Mouse (Mus musculus): ENCODE results near the gene Crym. TPM values are rescaled to one million over a fixed set of nuclear protein-coding genes. Genes with fewer than 3 reads are reported as not detected.

Crym gene
- polyA plus RNA-seq (2016; fragmentation: Nextera tagmentation; extraction: Ambion mirVana), result 17.1 and 25.4 TPM in 2 replicates

- Histone ChIP-seq H3K4me1 (peaks cover 14% of the 10 kb centered on the region), H3K9me3 (no peaks in the 10 kb centered on the region), H3K4me3 (replicated peaks) (peak within 1 kb of the TSS; percentile 25), H3K36me3 (replicated peaks) (no peaks in the 10 kb centered on the region), H3K4me2 (peak within 1 kb of the TSS; percentile 48), H3K27me3 (peaks cover 43% of the 10 kb centered on the region), H3K27ac (no peak within 1 kb of the TSS), H3K9ac (no peak within 1 kb of the TSS; the same call in 1 of the 2 replicates)
- no peak for ATAC-seq (ENCODE audit: low FRiP score)
- WGBS, result 2% methylated on average over 26 of the region's 26 CpGs
Observed at GRCm38 (mm10) chr7:120201771-120202170, at the start of gene Crym. Gene Crym (minus strand): TSS chr7:120202111.

DNA sequence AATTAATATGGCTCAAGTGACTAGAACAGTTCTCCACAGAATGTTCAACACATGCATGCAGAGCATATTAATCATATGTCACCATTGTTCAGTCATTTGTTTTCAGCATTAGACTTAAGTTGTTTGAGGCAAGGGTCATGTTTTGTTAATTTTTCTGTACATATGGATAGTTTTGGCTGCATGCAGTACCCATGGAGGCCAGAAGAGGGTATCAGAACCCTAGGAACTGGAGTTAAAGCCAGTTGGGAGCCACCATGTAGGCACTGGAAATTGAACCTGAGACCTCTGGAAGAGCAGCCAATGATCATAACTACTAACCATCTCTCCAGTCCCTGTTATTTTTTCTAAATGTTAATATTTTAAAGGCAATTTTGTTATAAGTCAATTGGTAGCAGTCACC, 39.2 kb upstream of the Crym start:
- Histone ChIP-seq H3K36me3 (replicated peaks) (no peaks in the 10 kb centered on the region), H3K9ac (no peak overlapping the region), H3K4me1 (no peaks in the 10 kb centered on the region), H3K9me3 (no peaks in the 10 kb centered on the region), H3K27ac (no peak overlapping the region), H3K27me3 (no peaks in the 10 kb centered on the region), H3K4me3 (replicated peaks) (no peak overlapping the region), H3K4me2 (no peak overlapping the region)
- no peak for ATAC-seq (ENCODE audit: low FRiP score)

- Histone ChIP-seq H3K36me3 (replicated peaks) (no peaks in the 10 kb centered on the region), H3K4me3 (replicated peaks) (no peak overlapping the region), H3K27me3 (no peaks in the 10 kb centered on the region), H3K4me1 (no peaks in the 10 kb centered on the region), H3K9me3 (no peaks in the 10 kb centered on the region), H3K27ac (no peak overlapping the region), H3K4me2 (no peak overlapping the region), H3K9ac (no peak overlapping the region)
- no peak for ATAC-seq (ENCODE audit: low FRiP score)
Observed at GRCm38 (mm10) chr7:120228541-120228940, 26.6 kb upstream of the Crym start.

DNA sequence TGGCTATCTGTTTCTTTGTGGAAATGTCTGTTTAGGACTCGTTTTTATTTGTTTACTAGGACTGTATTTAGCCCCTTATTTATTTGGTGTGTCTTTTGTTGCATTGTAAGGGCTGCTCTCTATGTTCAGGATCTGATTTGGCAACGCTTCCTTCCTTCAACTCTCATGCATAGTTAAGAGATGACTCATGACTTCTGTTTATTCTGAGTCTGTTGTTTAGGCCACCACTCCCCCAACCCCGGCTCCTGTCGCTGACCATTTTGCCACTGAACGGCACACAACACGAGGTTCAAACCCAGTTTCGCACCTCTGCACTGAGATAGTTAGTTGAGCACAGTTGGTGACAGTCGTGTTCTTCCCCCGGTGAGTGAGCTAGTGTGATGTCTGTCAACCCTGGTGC, 4.1 kb upstream of the Crym start:
- Histone ChIP-seq H3K27ac (no peak overlapping the region), H3K4me2 (no peak overlapping the region), H3K4me1 (peaks cover 9% of the 10 kb centered on the region), H3K27me3 (peaks cover 24% of the 10 kb centered on the region), H3K36me3 (replicated peaks) (no peaks in the 10 kb centered on the region), H3K4me3 (replicated peaks) (no peak overlapping the region), H3K9ac (no peak overlapping the region), H3K9me3 (no peaks in the 10 kb centered on the region)
- no peak for ATAC-seq (ENCODE audit: low FRiP score)
- WGBS, result 65% methylated on average over 9 of the region's 9 CpGs

GRCm38 (mm10) chr7:120203789-120204188, 1.9 kb upstream of the Crym start, which contains the start of gene Abca14:
Gene Abca14 (plus strand): TSS chr7:120203961.
- peak; percentile 79; the same call in 1 of the 2 replicates for ATAC-seq (ENCODE audit: low FRiP score)
- Histone ChIP-seq H3K4me2 (no peak within 1 kb of the TSS), H3K9me3 (no peaks in the 10 kb centered on the region), H3K4me3 (replicated peaks) (no peak within 1 kb of the TSS), H3K9ac (no peak within 1 kb of the TSS), H3K27me3 (peaks cover 43% of the 10 kb centered on the region), H3K36me3 (replicated peaks) (no peaks in the 10 kb centered on the region), H3K4me1 (peaks cover 14% of the 10 kb centered on the region), H3K27ac (no peak within 1 kb of the TSS)
- WGBS, result 4% methylated on average over 26 of the region's 26 CpGs

DNA sequence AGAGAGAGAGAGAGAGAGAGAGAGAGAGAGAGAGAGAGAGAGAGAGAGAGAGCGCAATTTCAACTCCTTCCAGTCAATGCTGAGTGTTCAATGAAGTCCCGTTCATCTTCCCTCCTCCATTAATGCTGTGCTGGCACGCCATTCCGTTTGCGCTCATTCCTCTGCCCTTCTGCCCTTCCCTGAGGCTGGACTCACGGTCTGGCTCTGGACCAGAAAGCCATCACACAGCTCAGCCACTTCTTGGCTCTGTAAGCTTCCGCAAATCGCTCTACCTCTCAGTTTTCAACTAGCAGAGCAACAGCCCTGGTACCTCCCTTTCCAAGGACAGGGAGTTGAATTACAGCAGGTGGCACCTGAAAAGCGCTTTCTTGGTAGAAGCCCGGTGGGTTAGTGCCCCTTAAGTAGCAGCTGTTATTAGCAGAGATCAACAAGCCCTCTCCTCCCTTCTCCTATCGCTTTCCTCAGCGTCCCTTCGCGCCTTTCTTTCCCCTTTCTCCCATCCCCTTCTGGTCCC, 623 bp downstream of the Crym start:
- Histone ChIP-seq H3K4me3 (replicated peaks) (peak overlapping the region; percentile 25), H3K9ac (no peak overlapping the region), H3K36me3 (replicated peaks) (no peaks in the 10 kb centered on the region), H3K4me1 (peaks cover 14% of the 10 kb centered on the region), H3K9me3 (no peaks in the 10 kb centered on the region), H3K27me3 (peaks cover 43% of the 10 kb centered on the region), H3K4me2 (peak overlapping the region; percentile 48), H3K27ac (no peak overlapping the region)
- no peak for ATAC-seq (ENCODE audit: low FRiP score)
- 5% methylated on average over 14 of the region's 14 CpGs for WGBS

DNA sequence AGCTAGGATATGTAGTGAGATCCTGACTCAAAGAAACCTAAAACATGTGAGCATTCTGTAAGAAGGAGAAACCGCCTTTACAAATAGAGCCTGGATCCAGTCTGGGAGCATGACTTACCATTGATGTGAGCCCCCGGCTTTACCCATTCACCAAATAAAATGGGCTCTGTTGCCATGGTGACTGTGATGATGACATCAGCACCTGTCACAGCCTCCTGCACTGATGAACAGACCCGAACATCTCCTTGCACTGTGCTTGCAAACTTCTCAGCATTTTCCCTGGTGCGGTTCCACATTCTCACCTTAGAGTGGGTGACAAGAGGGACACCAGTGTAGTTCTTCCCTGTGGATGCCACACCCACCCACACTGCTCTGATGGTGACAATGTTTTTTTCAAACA, 6.7 kb downstream of the Crym start:
- H3K27ac ChIP-seq, result no peak overlapping the region
- no peak overlapping the region for H3K4me2 ChIP-seq
- WGBS, result 65% methylated on average over 4 of the region's 4 CpGs
- H3K4me1 ChIP-seq, result no peaks in the 10 kb centered on the region
- H3K27me3 ChIP-seq, result peaks cover 11% of the 10 kb centered on the region
- no peak for ATAC-seq (ENCODE audit: low FRiP score)
- no peaks in the 10 kb centered on the region for H3K9me3 ChIP-seq
- H3K4me3 ChIP-seq (replicated peaks), result no peak overlapping the region
- no peak overlapping the region for H3K9ac ChIP-seq
- no peaks in the 10 kb centered on the region for H3K36me3 ChIP-seq (replicated peaks)

GRCm38 (mm10) chr7:120192816-120193215, 9.1 kb downstream of the Crym start:
- H3K27ac ChIP-seq, result no peak overlapping the region
- H3K4me2 ChIP-seq, result no peak overlapping the region
- H3K36me3 ChIP-seq (replicated peaks), result no peaks in the 10 kb centered on the region
- H3K4me1 ChIP-seq, result no peaks in the 10 kb centered on the region
- H3K9ac ChIP-seq, result no peak overlapping the region
- H3K4me3 ChIP-seq (replicated peaks), result no peak overlapping the region
- ATAC-seq (ENCODE audit: low FRiP score), result no peak
- H3K27me3 ChIP-seq, result no peaks in the 10 kb centered on the region
- no peaks in the 10 kb centered on the region for H3K9me3 ChIP-seq
- WGBS, result 79% methylated on average over 6 of the region's 6 CpGs

DNA sequence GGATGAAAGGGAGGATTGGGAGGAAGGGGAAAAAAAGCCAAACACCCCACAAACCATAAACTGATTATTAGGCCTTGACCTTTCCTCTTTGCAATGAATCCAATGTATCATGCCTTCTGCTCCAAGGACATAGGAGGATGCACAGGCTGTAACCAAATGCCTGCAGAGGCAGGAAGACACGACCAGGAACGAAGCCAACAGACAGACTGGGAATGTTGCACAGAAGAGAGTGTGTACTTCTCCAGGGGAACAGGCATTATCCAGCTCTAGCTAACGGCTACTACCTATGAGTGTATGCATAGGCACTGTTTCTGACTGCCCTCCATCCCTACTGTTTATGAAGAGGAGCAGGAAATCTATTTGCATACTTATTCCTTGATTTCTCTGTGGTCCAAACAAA, 9.7 kb downstream of the Crym start:
- Histone ChIP-seq H3K9ac (no peak overlapping the region), H3K27ac (no peak overlapping the region), H3K4me2 (no peak overlapping the region), H3K9me3 (no peaks in the 10 kb centered on the region), H3K4me1 (no peaks in the 10 kb centered on the region), H3K4me3 (replicated peaks) (no peak overlapping the region), H3K36me3 (replicated peaks) (no peaks in the 10 kb centered on the region), H3K27me3 (no peaks in the 10 kb centered on the region)
- no peak for ATAC-seq (ENCODE audit: low FRiP score)
- 71% methylated on average over 3 of the region's 3 CpGs for WGBS

DNA sequence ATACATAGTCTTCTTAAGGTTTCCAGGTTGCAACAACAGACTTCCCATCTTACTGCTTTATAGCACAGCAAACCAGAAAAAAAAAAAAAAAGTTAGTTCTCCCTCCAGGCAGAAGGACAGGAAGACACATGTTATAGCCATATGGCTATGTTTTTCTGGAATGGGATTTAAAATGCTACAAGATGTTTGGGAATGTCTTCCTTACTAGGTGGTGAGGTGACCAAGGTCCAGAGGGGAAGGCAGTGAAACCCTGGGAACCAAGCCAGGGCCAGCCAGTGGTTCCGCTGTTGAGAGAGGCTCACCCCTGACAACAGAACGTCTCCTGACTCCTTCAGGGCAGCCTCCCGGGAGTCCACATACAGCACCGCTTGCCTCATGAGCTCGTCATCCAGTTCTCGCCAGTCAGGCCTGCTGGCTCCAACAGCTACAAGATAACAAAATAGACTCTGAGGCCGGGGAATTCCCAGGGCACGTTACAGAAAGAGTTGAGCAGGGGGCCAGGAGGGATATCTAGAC, 11.7 kb downstream of the Crym start:
- Histone ChIP-seq H3K36me3 (replicated peaks) (no peaks in the 10 kb centered on the region), H3K27ac (no peak overlapping the region), H3K4me2 (no peak overlapping the region), H3K9me3 (no peaks in the 10 kb centered on the region), H3K4me1 (no peaks in the 10 kb centered on the region), H3K27me3 (no peaks in the 10 kb centered on the region), H3K9ac (no peak overlapping the region), H3K4me3 (replicated peaks) (no peak overlapping the region)
- 76% methylated on average over 8 of the region's 8 CpGs for WGBS
- ATAC-seq (ENCODE audit: low FRiP score), result no peak

DNA sequence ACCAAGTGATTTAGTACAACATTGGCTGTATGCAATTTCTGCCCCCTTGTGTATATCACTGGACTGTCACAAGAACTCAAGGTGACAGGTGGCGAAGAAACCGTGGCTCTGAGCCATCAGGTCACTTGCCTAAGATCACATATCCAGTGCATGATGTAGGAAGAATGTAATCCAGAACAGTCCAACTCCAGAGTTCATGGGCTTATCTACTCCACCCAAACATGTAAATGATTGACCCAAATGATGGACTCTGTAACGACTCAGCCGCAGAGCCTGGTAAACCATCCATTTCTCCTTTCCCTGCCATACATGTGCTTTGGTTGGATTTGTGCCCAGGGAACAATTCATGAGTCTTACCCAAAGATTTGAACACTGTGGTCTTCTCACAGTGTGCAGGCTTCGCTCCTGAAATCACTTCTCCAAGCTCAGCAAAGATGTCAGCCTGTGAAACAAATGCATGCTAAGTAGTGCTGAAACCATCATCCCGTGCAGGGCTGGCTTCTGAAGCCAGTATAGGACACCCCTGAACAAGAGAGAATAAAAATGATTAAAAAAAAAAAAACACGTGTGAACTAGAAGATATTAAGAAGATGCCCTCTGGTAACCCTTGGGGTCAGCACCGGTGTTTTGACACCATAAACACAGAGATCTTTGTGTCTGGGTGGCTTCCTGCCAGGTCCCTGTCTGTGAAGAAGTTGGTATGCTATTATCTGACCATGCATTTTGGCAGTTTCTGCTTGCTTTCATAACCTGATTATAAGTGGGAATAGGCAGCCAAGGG, 12.4 kb downstream of the Crym start:
- H3K4me1 ChIP-seq, result no peaks in the 10 kb centered on the region
- no peaks in the 10 kb centered on the region for H3K36me3 ChIP-seq (replicated peaks)
- no peak overlapping the region for H3K4me3 ChIP-seq (replicated peaks)
- H3K9me3 ChIP-seq, result no peaks in the 10 kb centered on the region
- no peak overlapping the region for H3K4me2 ChIP-seq
- no peak overlapping the region for H3K9ac ChIP-seq
- H3K27ac ChIP-seq, result no peak overlapping the region
- H3K27me3 ChIP-seq, result no peaks in the 10 kb centered on the region
- ATAC-seq (ENCODE audit: low FRiP score), result no peak
- WGBS, result 84% methylated on average over 8 of the region's 8 CpGs

DNA sequence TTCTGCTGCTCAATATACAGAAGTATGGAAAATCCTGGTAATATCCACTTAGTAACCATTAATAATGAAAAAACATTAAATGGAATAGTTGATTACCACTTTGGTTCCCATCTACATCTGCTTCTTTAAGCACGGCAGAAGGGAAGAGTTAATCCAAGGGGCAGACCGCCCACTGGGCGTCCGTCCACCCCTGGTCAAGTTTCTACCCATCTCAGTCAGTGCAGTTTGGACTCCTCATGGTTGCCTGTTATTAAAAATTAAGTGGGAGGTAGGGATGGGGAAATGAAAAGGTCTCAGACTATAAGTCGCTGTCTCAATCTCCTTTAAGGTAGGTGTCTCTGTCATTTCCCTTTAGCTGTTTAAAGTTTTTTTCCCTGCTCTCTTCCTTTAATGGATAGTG, 13.0 kb downstream of the Crym start:
- no peak for ATAC-seq (ENCODE audit: low FRiP score)
- no peaks in the 10 kb centered on the region for H3K4me1 ChIP-seq
- H3K36me3 ChIP-seq (replicated peaks), result no peaks in the 10 kb centered on the region
- 89% methylated on average over 5 of the region's 5 CpGs for WGBS
- H3K9ac ChIP-seq, result no peak overlapping the region
- no peak overlapping the region for H3K4me3 ChIP-seq (replicated peaks)
- no peak overlapping the region for H3K4me2 ChIP-seq
- no peaks in the 10 kb centered on the region for H3K9me3 ChIP-seq
- H3K27ac ChIP-seq, result no peak overlapping the region
- H3K27me3 ChIP-seq, result no peaks in the 10 kb centered on the region

DNA sequence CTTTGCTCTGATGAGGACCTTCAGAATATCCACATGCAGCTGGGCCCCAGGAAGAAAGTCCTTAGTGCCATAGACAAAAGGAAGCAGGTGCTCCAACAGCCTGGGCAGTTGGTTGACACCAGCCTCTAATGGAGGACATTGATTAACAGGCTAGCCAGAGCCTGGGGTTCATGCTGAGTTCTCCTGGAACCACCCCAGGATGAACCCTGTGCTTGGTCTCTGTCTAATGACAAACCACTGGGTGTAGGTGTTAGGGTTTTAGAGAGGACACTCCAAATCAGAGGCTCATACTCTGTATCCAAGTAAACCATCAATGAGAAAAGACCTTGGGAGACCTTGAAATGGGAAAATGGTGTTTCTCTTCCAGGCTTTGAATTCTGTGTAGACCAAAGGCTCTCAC, 19.0 kb downstream of the Crym start:
- no peak for ATAC-seq (ENCODE audit: low FRiP score)

More for the DNA sequence above, 19.0 kb downstream of the Crym start:
- Histone ChIP-seq H3K4me3 (replicated peaks) (no peak overlapping the region), H3K4me1 (no peaks in the 10 kb centered on the region), H3K36me3 (replicated peaks) (no peaks in the 10 kb centered on the region), H3K9me3 (no peaks in the 10 kb centered on the region), H3K27me3 (no peaks in the 10 kb centered on the region), H3K27ac (no peak overlapping the region), H3K4me2 (no peak overlapping the region), H3K9ac (no peak overlapping the region)
